Mouse (Mus musculus) kidney, embryonic 14.5 days (tissue): ENCODE measurements around the gene Prkce. TPM values are rescaled to one million over a fixed set of nuclear protein-coding genes. Genes with fewer than 3 reads are reported as not detected.

Experiments used
- ATAC-seq: fragments of 200-750 bp; cut with Nextera tagmentation; 2 replicates; pipeline ENCODE4 v1.8.0; 2017; ENCODE audit warnings: moderate number of reproducible peaks, mild to moderate bottlenecking, moderate TSS enrichment, moderate library complexity; ENCODE audit not compliant: low FRiP score, low TSS enrichment
- H3K27ac ChIP-seq: fragments of 300-500 bp; sonication (generic); 2 replicates; pipeline ENCODE4 v1.5.1; 2014; ENCODE audit warnings: low read depth, mild to moderate bottlenecking, low read length, moderate library complexity, mixed read lengths
- H3K27me3 ChIP-seq: fragments of 300-500 bp; sonication (generic); 2 replicates; pipeline ENCODE4 v1.6.1; 2014; ENCODE audit warnings: mild to moderate bottlenecking, low read length; ENCODE audit not compliant: control insufficient read depth, insufficient read depth
- H3K36me3 ChIP-seq: fragments of 300-500 bp; sonication (generic); 2 replicates; pipeline ENCODE4 v1.6.1; 2014; ENCODE audit warnings: low read length, mixed read lengths; ENCODE audit not compliant: control insufficient read depth, insufficient read depth
- H3K4me1 ChIP-seq: fragments of 300-500 bp; sonication (generic); 2 replicates; pipeline ENCODE4 v1.6.1; 2014; ENCODE audit warnings: low read length, mixed read lengths; ENCODE audit not compliant: control insufficient read depth, insufficient read depth
- H3K4me2 ChIP-seq: fragments of 300-500 bp; sonication (generic); replicated peaks from 2 replicates; pipeline ENCODE4 v1.6.1; 2014; ENCODE audit warnings: low read depth, mild to moderate bottlenecking, low read length
- H3K4me3 ChIP-seq: fragments of 300-500 bp; sonication (generic); 2 replicates; pipeline ENCODE4 v1.5.1; 2014; ENCODE audit warnings: mild to moderate bottlenecking, low read length
- H3K9ac ChIP-seq: fragments of 300-500 bp; sonication (generic); 2 replicates; pipeline ENCODE4 v1.6.1; 2014; ENCODE audit warnings: low read depth, mild to moderate bottlenecking, low read length, moderate library complexity
- H3K9me3 ChIP-seq: fragments of 300-500 bp; sonication (generic); 2 replicates; pipeline ENCODE4 v1.6.1; 2016; ENCODE audit warnings: low read length; ENCODE audit not compliant: control insufficient read depth
- WGBS: fragments of 180-500 bp; shearing (Covaris S2); extraction: QIAGEN DNeasy Blood & Tissue Kit; methylation state at CpG from one replicate; pipeline ENCODE4 v1.1.7; 2014; 5-methylcytosine and 5-hydroxymethylcytosine counted together
- polyA plus RNA-seq: library from polyadenylated mRNA; unstranded; fragments of >200 nt; fragmentation: Nextera tagmentation; extraction: Ambion mirVana; gene quantifications from 2 replicates; pipeline ENCODE4 v1.2.1, GENCODE M21; 2014

Gene Prkce
- polyA plus RNA-seq, 1 experiment from 2014 or later, result 8.8 TPM

- Histone ChIP-seq H3K27me3 (no peaks in the 10 kb centered on the region), H3K27ac (peak overlapping the region; percentile 65; the same call in 1 of the 2 replicates), H3K36me3 (no peaks in the 10 kb centered on the region), H3K4me2 (no peak overlapping the region), H3K9me3 (no peaks in the 10 kb centered on the region), H3K9ac (no peak overlapping the region), H3K4me1 (peaks cover 21% of the 10 kb centered on the region), H3K4me3 (no peak overlapping the region)
- WGBS, result 71% methylated on average over 4 of the region's 4 CpGs
- no peak for ATAC-seq
These were observed 183.7 kb downstream of the Prkce start for GRCm38 (mm10) chr17:86351282-86351681.

- no peak overlapping the region for H3K9ac ChIP-seq
- H3K4me2 ChIP-seq, result no peak overlapping the region
- 55% methylated on average over 12 of the region's 12 CpGs for WGBS
- no peak overlapping the region for H3K27ac ChIP-seq
- H3K27me3 ChIP-seq, result no peaks in the 10 kb centered on the region
- peaks cover 20% of the 10 kb centered on the region for H3K4me1 ChIP-seq
- no peak for ATAC-seq
- no peaks in the 10 kb centered on the region for H3K36me3 ChIP-seq
- no peak overlapping the region for H3K4me3 ChIP-seq
- H3K9me3 ChIP-seq, result no peaks in the 10 kb centered on the region
These were observed 184.9 kb downstream of the Prkce start for GRCm38 (mm10) chr17:86352247-86353037.

GRCm38 (mm10) chr17:86353679-86354078 lies 186.1 kb downstream of the Prkce start:
- peaks cover 26% of the 10 kb centered on the region for H3K4me1 ChIP-seq
- WGBS, result 48% methylated on average over 4 of the region's 4 CpGs
- no peak overlapping the region for H3K27ac ChIP-seq
- no peaks in the 10 kb centered on the region for H3K9me3 ChIP-seq
- no peaks in the 10 kb centered on the region for H3K27me3 ChIP-seq
- ATAC-seq, result no peak
- H3K4me3 ChIP-seq, result no peak overlapping the region
- no peak overlapping the region for H3K4me2 ChIP-seq
- H3K9ac ChIP-seq, result no peak overlapping the region
- H3K36me3 ChIP-seq, result no peaks in the 10 kb centered on the region

GRCm38 (mm10) chr17:86354101-86354500 lies 186.5 kb downstream of the Prkce start:
- ATAC-seq, result no peak
- no peak overlapping the region for H3K9ac ChIP-seq
- H3K4me1 ChIP-seq, result peaks cover 26% of the 10 kb centered on the region
- H3K27ac ChIP-seq, result no peak overlapping the region
- no peaks in the 10 kb centered on the region for H3K27me3 ChIP-seq
- no peak overlapping the region for H3K4me2 ChIP-seq
- no peaks in the 10 kb centered on the region for H3K36me3 ChIP-seq
- 67% methylated on average over 4 of the region's 4 CpGs for WGBS
- H3K4me3 ChIP-seq, result no peak overlapping the region
- no peaks in the 10 kb centered on the region for H3K9me3 ChIP-seq

- Histone ChIP-seq H3K4me2 (no peak overlapping the region), H3K27me3 (no peaks in the 10 kb centered on the region), H3K4me1 (peaks cover 26% of the 10 kb centered on the region), H3K36me3 (no peaks in the 10 kb centered on the region), H3K9ac (no peak overlapping the region), H3K9me3 (no peaks in the 10 kb centered on the region), H3K4me3 (no peak overlapping the region), H3K27ac (no peak overlapping the region)
- 89% methylated on average over 3 of the region's 3 CpGs for WGBS
- ATAC-seq, result no peak
These were observed 187.3 kb downstream of the Prkce start for GRCm38 (mm10) chr17:86354896-86355295.

- Histone ChIP-seq H3K9me3 (no peaks in the 10 kb centered on the region), H3K27ac (no peak overlapping the region), H3K4me3 (no peak overlapping the region), H3K36me3 (no peaks in the 10 kb centered on the region), H3K27me3 (no peaks in the 10 kb centered on the region), H3K9ac (no peak overlapping the region), H3K4me1 (peaks cover 24% of the 10 kb centered on the region), H3K4me2 (no peak overlapping the region)
- no peak for ATAC-seq
- WGBS, result 87% methylated on average over 2 of the region's 2 CpGs
These were observed 187.7 kb downstream of the Prkce start for GRCm38 (mm10) chr17:86355318-86355717.

- no peaks in the 10 kb centered on the region for H3K9me3 ChIP-seq
- H3K9ac ChIP-seq, result no peak overlapping the region
- 66% methylated on average over 7 of the region's 7 CpGs for WGBS
- no peak overlapping the region for H3K4me2 ChIP-seq
- H3K27ac ChIP-seq, result no peak overlapping the region
- peaks cover 18% of the 10 kb centered on the region for H3K4me1 ChIP-seq
- no peaks in the 10 kb centered on the region for H3K36me3 ChIP-seq
- no peaks in the 10 kb centered on the region for H3K27me3 ChIP-seq
- no peak overlapping the region for H3K4me3 ChIP-seq
- ATAC-seq, result no peak
These were observed 188.3 kb downstream of the Prkce start for GRCm38 (mm10) chr17:86355772-86356451.

- Histone ChIP-seq H3K4me1 (peaks cover 6% of the 10 kb centered on the region), H3K9ac (no peak overlapping the region), H3K9me3 (no peaks in the 10 kb centered on the region), H3K4me3 (no peak overlapping the region), H3K36me3 (no peaks in the 10 kb centered on the region), H3K4me2 (no peak overlapping the region), H3K27ac (no peak overlapping the region), H3K27me3 (no peaks in the 10 kb centered on the region)
- ATAC-seq, result no peak
- WGBS, result 9% methylated on average over 5 of the region's 5 CpGs
These were observed 190.8 kb downstream of the Prkce start for GRCm38 (mm10) chr17:86358388-86358787.

GRCm38 (mm10) chr17:86358847-86359246 lies 191.3 kb downstream of the Prkce start:
- H3K27ac ChIP-seq, result no peak overlapping the region
- no peak overlapping the region for H3K4me2 ChIP-seq

More at GRCm38 (mm10) chr17:86358847-86359246, 191.3 kb downstream of the Prkce start:
- Histone ChIP-seq H3K9me3 (no peaks in the 10 kb centered on the region), H3K4me3 (no peak overlapping the region), H3K27me3 (no peaks in the 10 kb centered on the region), H3K9ac (no peak overlapping the region), H3K4me1 (peaks cover 6% of the 10 kb centered on the region), H3K36me3 (no peaks in the 10 kb centered on the region)
- 47% methylated on average over 4 of the region's 4 CpGs for WGBS
- no peak for ATAC-seq
